Mouse (Mus musculus): ENCODE measurements at regions not wholly inside any gene's neighbourhood (a gene's known extent, or its start where the extent isn't known, plus 50 kb on each side); places are given as distances from the start of the nearest gene placed in this dataset.
"Not testable (repeated sequence)": the region's sequence is repeated elsewhere in the genome, so short reads cannot be mapped to it uniquely, and the experiment has no call there.

DNA sequence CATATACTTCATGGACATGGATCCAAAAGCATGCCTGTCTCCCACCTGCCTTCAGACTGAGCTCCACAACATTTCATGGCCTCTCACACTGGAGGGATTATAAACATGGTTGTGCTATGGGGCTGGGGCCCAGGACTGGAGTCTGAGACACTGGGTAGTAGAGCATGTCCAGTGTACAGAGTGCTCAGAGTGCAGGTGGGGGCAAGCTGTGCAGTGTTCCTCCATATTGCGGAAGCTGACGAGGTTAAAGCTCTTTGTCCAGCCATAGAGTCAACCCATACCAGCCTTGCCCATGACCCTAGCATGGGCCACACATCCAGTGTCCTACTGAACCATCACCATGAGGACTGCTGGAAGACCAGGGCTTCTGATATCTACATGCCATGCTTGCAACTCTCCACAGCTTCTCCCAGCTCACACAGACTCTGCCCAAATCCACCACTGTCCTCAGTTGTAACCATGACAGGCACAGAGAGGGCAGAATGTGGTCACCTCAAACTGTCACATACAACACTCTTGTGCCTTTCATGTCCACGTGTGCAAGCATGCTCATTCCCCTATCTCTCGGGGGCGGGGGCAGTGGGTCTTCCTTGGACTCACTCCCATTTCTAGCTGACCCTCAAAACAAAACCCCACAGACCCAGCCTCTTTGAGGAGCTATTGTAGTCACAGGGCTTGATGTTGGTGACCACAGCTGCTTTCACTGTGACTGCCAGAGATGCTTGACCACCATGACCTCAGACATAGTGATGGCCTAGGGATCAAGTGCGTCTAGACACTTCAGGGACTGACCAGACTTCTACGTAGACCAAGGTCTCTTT is 55.9 kb downstream of the Tmem121 start:
- no peak for DNase-seq
- intact Hi-C loops (cut with DNase I), result no loop called here

GRCm38 (mm10) chr12:113242194-113242510 is 56.4 kb downstream of the Tmem121 start:
- no peak for DNase-seq
- intact Hi-C loops (cut with DNase I), result no loop called here

- DNase-seq, result no peak
Observed at GRCm38 (mm10) chr12:113244685-113245084, 59.0 kb downstream of the Tmem121 start.

DNA sequence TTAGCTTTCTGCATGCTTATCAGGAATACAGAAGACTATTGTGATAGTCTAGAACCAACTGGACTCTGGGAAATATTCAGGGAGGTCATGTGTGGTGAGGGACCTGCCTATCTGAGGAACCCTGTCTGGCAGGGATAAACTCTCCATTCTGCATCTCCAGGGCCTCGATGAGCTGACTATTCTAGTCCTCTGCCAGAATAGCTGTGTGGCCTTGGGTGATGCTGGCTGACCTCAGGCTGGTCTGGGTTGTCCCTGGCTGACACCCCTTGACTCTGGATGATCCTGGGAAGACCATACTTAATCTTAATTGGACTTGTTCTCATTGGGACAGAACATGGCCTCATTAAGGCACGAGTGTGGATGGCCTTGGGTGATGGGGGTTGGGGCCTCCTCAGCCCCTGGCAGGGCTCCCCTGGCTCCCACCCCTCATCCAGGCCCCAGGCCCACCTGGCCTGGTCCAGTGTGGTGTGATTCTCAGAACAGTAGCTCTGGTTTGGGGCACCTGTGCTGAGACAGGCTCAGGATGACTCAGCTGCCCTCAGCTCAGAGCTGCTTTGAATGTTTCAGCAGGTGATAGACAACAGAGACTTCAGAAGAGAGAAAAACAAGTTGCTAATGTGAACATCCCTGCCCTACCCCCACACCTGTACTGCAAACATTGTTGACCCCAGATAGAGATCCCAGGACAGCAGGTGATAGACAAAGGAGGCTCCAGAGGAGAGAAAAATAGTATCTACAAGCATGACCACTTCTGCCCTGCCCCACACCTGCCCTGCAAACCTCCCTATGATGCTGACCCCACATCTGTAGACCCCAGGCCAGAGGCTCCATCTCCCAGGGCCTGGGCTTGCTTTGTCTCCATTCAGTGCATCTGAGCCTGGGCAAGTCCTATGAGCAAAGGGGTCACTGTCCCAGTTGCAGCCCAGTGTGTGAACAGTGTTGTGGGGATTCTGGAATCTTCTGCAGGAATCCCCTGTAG is 68.0 kb downstream of the Tmem121 start:
- intact Hi-C loops (cut with DNase I); DNase-seq: not testable (repeated sequence)

More at GRCm38 (mm10) chr12:113244685-113245084, 59.0 kb downstream of the Tmem121 start:
- intact Hi-C loops (cut with DNase I), result no loop called here

- DNase-seq, result no peak
- intact Hi-C loops (cut with DNase I), result no loop called here
Observed at GRCm38 (mm10) chr12:113255331-113255730, 69.6 kb downstream of the Tmem121 start.

DNA sequence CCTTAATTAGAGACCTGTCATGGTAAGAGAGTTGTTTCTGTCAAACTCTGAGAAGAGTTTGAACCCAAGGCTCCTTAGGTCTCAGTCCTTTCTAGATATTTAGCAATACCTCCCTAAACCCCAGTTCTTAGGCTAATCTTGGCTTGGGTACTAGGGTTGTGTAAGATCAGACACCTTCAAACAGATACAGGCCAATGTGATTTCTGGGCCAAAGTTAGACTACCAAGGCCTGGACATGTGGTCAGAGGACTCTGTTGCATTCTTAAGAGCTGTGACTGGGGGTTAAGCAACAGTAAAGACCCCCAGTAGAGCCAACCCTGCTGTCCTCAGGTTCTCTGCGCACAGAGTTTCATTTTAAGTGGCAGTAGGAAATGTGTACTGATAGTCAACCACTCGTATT is 70.9 kb downstream of the Tmem121 start:
- intact Hi-C loops (cut with DNase I), result no loop called here
- DNase-seq, result no peak

DNA sequence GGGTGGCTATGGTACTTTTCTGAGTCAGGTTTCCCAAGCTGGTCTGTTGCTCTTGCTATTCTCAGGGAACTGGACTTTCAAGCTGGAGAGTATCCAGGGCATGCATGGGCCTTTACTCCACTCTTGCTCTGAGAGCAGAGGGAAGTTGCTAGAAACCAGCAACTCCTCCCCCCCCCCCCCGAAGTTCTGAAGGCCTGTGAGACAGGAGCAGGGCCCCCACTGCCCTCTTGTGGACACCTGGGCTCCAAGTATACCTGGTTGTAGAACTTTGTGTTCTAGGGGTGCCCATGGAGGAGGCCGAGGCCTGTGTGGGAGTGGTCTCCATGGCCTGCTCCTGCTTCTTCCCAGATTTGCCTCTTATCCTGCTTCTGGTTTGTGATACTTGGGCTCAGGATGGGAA is 71.5 kb downstream of the Tmem121 start:
- intact Hi-C loops (cut with DNase I), result no loop called here
- DNase-seq, result no peak

DNA sequence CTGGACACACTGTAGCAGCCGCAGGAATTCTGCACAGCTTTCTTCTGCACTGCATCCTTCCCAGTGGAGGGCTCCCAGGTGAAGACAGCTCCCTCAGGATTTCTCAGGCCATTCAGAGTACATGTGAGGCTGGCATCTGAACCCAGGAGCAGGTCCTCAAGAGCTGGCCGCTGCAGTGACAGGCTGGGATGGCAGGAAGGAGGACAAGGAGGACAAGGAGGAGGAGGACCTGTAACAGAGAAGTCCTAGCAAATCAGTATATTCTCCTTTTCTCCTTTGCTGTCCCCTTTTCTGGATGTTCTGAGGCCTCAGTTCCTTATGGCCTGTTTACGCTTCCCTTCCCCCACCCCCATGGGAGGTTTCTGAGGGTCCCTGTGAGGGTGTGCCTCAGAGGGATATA is 73.7 kb downstream of the Tmem121 start:
- intact Hi-C loops (cut with DNase I), result no loop called here

DNA sequence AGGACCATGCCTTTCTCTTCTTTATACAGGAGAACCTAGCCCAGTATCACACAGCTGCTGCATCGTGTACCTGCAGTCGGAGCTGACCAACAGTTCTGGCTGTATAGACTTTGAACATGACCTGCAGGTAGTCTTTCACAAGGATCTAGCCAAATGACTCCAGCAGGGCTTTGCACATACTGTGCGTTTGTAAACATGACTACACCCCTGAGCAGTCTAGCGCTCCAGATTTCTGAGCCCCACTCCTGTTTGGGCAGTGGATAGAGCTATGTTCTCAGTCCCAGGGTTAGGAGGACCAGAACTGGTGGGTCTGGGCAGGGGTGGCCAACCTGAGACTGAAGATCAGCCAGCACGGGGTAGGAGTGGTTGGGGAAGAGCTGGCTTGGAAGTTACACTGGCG is 74.6 kb downstream of the Tmem121 start:
- intact Hi-C loops (cut with DNase I), result no loop called here
- DNase-seq, result no peak

More for the DNA sequence above, 73.7 kb downstream of the Tmem121 start:
- no peak for DNase-seq

DNA sequence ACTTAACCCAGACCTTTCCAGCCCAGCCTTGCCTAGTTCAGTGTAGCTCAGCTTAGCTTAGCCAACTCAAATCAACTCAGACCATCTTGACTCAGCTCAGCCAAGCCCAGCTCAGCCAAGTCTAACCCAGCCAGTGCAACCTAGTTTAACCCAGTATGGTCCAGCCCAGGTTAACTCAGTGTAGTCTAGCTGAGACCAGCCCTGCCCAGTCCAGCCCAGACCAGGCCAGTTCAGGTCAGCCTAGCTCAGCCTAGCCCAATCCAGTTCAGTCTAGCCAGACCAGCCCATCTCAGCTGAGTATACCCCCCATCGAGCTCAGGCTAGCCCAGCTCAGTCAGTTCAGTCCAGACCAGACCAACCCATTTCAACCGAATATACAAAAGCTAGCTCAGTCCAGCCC is 90.2 kb downstream of the Tmem121 start:
- intact Hi-C loops (cut with DNase I), result no loop called here
- DNase-seq, result no peak

- intact Hi-C loops (cut with DNase I), result no loop called here
Observed at GRCm38 (mm10) chr12:113276355-113276942, 90.7 kb downstream of the Tmem121 start.

GRCm38 (mm10) chr12:113277741-113278140 is 92.0 kb downstream of the Tmem121 start:
- no peak for DNase-seq
- intact Hi-C loops (cut with DNase I), result no loop called here

More at GRCm38 (mm10) chr12:113276355-113276942, 90.7 kb downstream of the Tmem121 start:
- no peak for DNase-seq

- DNase-seq, result no peak
- intact Hi-C loops (cut with DNase I), result no loop called here
Observed at GRCm38 (mm10) chr12:113292029-113292809, 106.5 kb downstream of the Tmem121 start.

- intact Hi-C loops (cut with DNase I), result no loop called here
- no peak for DNase-seq
Observed at GRCm38 (mm10) chr12:113295924-113296323, 110.2 kb downstream of the Tmem121 start.

- intact Hi-C loops (cut with DNase I), result loop anchor here (1.0 kb wide), 1 partner anchor 20 kb away; no protein-coding TSS in a partner anchor
- no peak for DNase-seq
Observed at GRCm38 (mm10) chr12:113305973-113306372, 120.2 kb downstream of the Tmem121 start.

GRCm38 (mm10) chr12:113313319-113313718 is 127.6 kb downstream of the Tmem121 start:
- DNase-seq, result no peak
- intact Hi-C loops (cut with DNase I), result no loop called here

- DNase-seq, result no peak
- intact Hi-C loops (cut with DNase I), result no loop called here
Observed at GRCm38 (mm10) chr12:113314624-113315023, 128.9 kb downstream of the Tmem121 start.

- intact Hi-C loops (cut with DNase I), result no loop called here
- DNase-seq, result no peak
Observed at GRCm38 (mm10) chr12:113321086-113321485, 135.4 kb downstream of the Tmem121 start.

DNA sequence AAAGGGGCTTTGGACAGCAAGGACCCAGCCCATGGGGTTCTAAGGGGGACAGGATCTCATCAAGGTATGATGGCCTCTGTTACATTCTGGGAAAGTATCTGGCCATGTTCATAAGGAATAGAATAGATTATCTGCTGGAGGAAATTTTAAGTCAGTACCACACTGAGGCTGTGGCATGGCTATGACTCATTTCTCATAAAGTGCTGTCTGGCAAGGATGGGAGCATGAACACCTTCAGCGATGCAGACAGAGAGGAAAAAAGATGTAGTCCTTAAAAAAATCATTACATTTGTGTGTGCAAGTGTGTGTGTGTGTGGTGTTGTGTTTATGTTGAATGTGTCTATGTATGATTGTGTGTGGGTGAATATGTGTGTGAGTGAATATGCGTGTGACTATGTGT is 136.4 kb downstream of the Tmem121 start:
- intact Hi-C loops (cut with DNase I), result no loop called here
- DNase-seq, result no peak

DNA sequence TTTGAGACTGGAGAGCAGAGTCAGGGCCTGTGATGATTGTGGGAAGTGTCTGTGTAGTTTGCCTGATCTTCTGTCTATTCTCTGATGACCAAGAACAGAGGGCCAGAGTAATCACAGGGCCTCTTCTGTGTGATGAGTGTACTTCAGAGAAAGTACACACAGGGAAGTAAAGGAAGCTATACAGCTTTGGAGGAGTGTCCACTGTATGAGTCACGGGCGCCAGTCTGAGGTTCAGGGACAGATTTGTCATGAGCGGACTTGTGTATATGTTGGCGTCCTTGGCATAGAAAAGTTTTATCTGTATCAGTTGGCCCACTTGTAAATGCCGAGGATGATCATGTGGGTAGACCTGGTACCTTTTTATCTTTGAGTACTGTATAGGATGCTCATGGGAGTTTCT is 142.1 kb downstream of the Tmem121 start:
- intact Hi-C loops (cut with DNase I), result no loop called here
- no peak for DNase-seq
